12 mouse cellular contexts compared by ENCODE assay signal in the genomic region with DNA sequence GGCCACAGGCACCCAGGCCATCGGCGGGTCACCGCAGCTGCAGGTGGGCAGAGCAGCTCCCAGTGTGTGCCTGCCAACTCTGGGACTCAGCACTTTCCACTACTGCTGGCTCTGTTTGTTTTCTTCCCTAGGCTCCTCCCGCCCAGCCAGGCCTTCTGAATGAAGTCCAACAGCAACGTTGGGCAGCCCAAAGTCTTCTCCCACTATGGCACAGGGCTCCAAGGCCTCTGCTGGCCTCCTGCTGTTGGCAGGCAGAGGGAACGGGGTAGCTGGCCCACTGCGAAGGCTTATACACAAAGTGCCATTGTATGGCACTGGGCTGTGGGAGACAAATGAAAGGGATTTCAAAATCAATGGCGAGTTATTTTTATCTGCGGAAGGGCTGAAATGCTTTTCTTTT.
DNase-seq lines count a peak whose midpoint lies in the region; ATAC-seq lines count a peak whose summit lies in the region.
"Had no signal": no experiment of that assay in that cellular context is flagged by ENCODE, and none has a peak within 500 bp of the region (broad histone marks: within the 10 kb centered on the region; RNA-seq: fewer than 3 reads in every experiment).

No protein-coding gene starts in this region.

- no peak overlapping the region for H3K4me3 ChIP-seq in heart, embryonic 11.5 days (ENCODE audit: low read depth, low read length)
- H3K4me3 ChIP-seq: forebrain, embryonic 12.5 days; heart, embryonic 13.5 days; limb, embryonic 12.5 days had no signal

- peaks cover 14% of the 10 kb centered on the region for H3K27me3 ChIP-seq in heart, embryonic 11.5 days (ENCODE audit: control insufficient read depth, insufficient read depth, low read length)
- H3K27me3 ChIP-seq: forebrain, embryonic 12.5 days; limb, embryonic 12.5 days had no signal

- no peaks in the 10 kb centered on the region for H3K9me3 ChIP-seq in heart, embryonic 11.5 days (replicated peaks; ENCODE audit: control insufficient read depth, low read length)
- H3K9me3 ChIP-seq: forebrain, embryonic 12.5 days; heart, embryonic 13.5 days; limb, embryonic 12.5 days had no signal

- DNase-seq in heart, postnatal 14 days, result no peak
- DNase-seq in NIH3T3 (ENCODE audit: low read depth), result peak; percentile 53
- peak; percentile 6 for DNase-seq in brain, embryonic 18.5 days (ENCODE audit: low read depth, low spot score)
- DNase-seq in left cerebral cortex, postnatal 14 days (ENCODE audit: low spot score in 2 of 2), result peak; percentile 15 to 27
- DNase-seq in kidney, postnatal 25 days, result no peak
- DNase-seq: kidney, adult 11 months had no signal

- ATAC-seq in heart, embryonic 11.5 days (replicated peaks; ENCODE audit: insufficient number of reproducible peaks, low FRiP score, low TSS enrichment), result no peak
- ATAC-seq in megakaryocyte, adult 5-6 weeks (ENCODE audit: poor library complexity, severe bottlenecking), result no peak

- H3K4me2 ChIP-seq in heart, embryonic 11.5 days, result no peak overlapping the region
- H3K4me2 ChIP-seq: forebrain, embryonic 12.5 days; heart, embryonic 13.5 days; limb, embryonic 12.5 days had no signal

- H3K4me1 ChIP-seq in heart, embryonic 11.5 days (ENCODE audit: control insufficient read depth, insufficient read depth, low read length), result peaks cover 17% of the 10 kb centered on the region
- H3K4me1 ChIP-seq: limb, embryonic 12.5 days had no signal

- no peaks in the 10 kb centered on the region for H3K36me3 ChIP-seq in heart, embryonic 11.5 days (ENCODE audit: control insufficient read depth, insufficient read depth, low read length)
- H3K36me3 ChIP-seq: forebrain, embryonic 12.5 days; heart, embryonic 13.5 days; limb, embryonic 12.5 days had no signal

- intact Hi-C loops in heart, postnatal 14 days (cut with DNase I), result loop anchor here (5.0 kb wide), 1 partner anchor 173 kb away; no protein-coding TSS in a partner anchor
- intact Hi-C loops in left cerebral cortex, postnatal 14 days (cut with DNase I), result no loop called here

- WGBS in heart, embryonic 11.5 days (ENCODE audit: insufficient replicate concordance), result 73% methylated on average over 9 of the region's 9 CpGs

- H3K9ac ChIP-seq in heart, embryonic 11.5 days (ENCODE audit: low read depth, low read length), result no peak overlapping the region
- H3K9ac ChIP-seq: forebrain, embryonic 12.5 days; heart, embryonic 13.5 days; limb, embryonic 12.5 days had no signal

- 0 out of 2 replicates have a peak overlapping the region, but pooled peaks have one; percentile 15 for H3K27ac ChIP-seq in heart, embryonic 11.5 days (ENCODE audit: low read depth, low read length)
- H3K27ac ChIP-seq: forebrain, embryonic 12.5 days; heart, embryonic 13.5 days; limb, embryonic 12.5 days; macrophage had no signal

Comparison
In these comparisons a context has a peak if more than half of its experiments do, and no peak if none do; other contexts are left out.
1. DNase-seq: peak in NIH3T3 (single experiment), brain, embryonic 18.5 days (single experiment) and left cerebral cortex, postnatal 14 days (2 of 2); none in heart, postnatal 14 days (0 of 2) and kidney, postnatal 25 days (0 of 2).